Mouse (Mus musculus): ENCODE measurements at regions not wholly inside any gene's neighbourhood (a gene's known extent, or its start where the extent isn't known, plus 50 kb on each side); places are given as distances from the start of the nearest gene placed in this dataset.
A peak's percentile ranks its signal among the peaks of the same experiment; 100 is the strongest.

DNA sequence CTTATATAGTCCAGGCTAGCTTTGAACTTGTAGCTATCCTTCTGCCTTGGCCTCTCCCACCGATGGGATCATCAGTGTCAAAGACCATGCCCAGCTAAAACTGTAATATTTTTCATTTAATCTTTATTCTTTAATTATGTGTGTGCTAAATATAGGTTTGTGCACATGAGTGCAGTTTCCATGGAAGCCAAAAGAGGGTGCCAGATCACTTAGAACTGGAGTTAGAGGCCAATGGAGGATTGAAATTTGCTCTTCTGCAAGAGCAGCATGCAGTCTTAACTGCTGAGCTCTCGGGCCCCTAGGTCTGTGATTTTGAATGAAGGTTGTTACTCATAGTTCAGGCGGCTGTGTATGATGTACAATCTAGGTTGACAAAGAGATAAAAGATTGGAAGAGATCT, 66.6 kb upstream of the Slc22a22 start:
- DNase-seq (ENCODE audit: low spot score in 2 of 2), result peak; percentile 18 to 51

- DNase-seq (ENCODE audit: low spot score in 2 of 2), result peak; percentile 26 to 29
Observed at GRCm38 (mm10) chr15:57542630-57543029, 65.2 kb upstream of the Slc22a22 start.

DNA sequence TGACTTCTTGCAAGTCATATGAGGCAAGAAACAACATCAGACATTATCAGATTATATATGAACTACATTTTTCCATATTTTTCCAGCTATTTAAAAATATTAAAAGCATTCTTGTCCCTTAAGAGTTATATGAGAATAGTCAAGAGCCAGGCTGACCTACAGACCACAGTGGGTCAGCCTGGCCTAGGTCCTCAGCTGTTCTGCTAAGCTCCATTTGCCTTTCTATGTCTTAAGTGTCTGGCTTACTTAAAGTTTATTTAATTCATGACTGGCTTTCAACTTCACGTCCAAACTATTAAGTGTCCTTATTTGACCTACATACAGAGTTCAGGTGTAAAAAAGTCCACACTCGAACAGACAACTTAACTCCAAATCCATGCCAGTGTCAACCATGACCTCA, 58.1 kb upstream of the Slc22a22 start:
- DNase-seq (ENCODE audit: low spot score in 2 of 2), result no peak
